Mouse (Mus musculus): ENCODE results near the gene Mindy4.

Gene Mindy4

DNA sequence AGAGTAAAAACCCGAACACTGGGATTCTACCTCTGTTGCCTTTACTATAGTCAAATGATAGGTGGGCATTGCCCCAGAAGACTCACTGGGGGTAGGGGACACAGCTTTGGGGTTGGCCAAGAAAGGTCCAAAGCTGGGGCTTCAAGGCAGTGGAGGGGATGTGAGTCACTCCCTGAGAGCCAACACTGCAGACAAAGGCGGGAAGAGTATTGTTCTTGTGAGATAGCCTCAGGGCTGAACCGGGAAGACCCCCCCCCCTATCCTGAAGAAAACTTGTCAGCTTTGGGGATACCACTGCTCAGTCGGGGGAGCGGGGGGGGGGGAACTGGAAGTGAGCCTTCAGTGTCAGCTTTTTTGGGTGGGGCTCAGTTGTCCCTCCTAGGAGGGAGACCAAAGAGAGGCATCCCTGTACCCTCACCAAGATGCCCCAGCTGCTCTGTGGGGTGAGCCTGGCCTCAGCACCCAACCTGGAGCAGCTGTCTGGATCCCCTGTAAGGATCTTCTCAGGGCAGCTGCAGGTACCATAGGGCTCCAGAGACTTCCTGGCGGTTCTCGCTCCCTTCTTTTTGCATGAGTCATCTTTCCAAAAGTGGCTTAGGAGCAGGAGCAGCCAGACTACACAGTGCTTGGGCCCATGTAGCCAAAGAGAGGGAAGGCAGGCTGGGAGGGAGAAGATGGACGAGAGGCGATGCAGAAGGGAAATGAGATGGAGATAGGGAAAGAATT lies 141.3 kb downstream of the Mindy4 start:
- no peak for DNase-seq

DNA sequence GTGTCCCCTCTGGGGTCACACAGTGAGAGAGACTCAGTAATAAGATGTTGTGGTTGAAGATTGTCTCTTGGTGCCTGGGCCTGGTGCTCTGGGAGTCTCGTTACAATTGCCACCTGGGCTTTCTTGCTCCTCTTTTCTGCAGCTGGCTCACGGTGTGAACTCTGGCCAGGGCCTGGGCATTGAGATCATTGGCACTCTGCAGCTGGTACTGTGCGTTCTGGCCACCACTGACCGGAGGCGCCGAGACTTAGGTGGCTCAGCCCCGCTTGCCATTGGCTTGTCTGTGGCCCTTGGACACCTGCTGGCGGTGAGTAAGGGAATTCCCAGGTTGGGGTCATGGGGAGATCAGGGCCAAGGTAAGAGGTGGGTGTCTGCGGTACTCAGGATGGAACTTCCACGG lies 142.1 kb downstream of the Mindy4 start:
- peak in 1 of 2 experiments; percentile 55 for DNase-seq

DNA sequence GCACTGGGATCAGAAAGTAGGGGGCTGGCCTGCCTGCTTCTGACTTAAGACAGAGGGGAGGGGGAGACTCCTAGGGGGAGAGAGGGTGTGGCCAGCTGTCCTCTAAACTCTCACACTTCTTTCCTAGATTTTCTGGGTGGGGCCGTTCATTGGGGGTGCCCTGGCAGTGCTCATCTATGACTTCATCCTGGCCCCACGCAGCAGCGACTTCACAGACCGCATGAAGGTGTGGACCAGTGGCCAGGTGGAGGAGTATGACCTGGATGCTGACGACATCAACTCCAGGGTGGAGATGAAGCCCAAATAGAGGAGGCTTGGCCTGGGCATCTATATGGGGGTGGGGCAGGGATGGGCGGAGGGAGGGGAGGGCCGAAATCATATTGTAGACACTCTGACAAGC lies 143.3 kb downstream of the Mindy4 start:
- no peak for DNase-seq

DNA sequence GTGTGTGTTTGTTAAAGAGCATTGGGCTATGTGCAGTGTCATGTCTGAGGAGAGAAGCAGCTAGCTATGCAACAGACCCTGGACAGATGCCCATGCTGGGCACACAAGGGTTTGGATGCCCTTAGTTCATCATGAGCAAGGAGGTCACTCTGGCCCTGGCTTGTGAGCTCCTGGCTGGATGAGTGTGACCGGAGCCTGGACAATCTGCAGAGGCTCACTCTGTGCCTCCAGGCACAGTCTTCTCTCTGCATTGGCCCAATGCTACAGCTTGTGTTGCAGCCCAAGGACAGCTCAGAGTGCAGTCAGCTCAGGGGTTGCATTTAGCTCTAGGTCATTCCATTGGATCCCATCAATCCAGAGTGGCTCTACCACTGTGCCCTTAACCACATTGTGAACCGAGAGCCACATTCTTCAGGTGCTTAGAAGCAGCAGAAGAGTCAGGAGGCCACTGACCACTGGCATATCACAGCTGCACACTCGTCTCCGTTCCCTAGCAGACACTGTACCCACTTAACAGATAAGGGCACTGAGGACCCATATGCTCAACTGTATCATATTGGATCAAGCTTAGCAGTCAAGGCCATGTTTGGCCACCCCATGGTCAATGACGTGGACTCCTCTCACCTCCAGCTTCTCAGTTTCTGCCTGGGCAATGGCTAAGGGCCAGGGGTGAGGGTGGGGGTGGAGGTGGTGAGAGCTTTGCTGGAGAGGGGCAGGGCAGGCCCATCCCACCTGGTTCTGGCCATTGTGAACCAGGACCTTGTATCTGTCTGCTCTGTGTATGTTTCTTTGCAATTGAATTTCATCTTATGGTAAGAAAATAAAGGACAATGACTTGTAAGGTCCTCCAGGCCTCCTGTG lies 144.8 kb downstream of the Mindy4 start:
- no peak for DNase-seq

DNA sequence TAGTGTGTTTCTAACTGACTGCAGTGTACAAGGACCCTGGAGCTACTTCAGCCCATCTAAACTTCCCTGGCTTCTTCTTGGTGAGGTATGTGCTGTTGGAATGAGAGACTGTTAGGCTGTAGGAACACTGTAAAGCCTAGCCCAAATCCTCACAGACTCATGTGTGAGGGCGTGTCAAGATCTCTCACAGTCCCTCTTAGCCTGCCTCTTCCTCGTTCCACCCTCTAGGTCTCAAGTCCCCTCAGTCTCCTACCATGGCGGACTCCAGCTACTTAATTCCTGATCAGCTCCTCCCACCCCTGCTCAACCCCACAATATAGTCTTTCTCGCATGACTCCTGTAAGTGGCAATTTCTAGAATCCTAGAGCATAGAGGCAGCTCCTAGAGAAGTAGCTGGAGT lies 146.0 kb downstream of the Mindy4 start:
- DNase-seq: no peak

DNA sequence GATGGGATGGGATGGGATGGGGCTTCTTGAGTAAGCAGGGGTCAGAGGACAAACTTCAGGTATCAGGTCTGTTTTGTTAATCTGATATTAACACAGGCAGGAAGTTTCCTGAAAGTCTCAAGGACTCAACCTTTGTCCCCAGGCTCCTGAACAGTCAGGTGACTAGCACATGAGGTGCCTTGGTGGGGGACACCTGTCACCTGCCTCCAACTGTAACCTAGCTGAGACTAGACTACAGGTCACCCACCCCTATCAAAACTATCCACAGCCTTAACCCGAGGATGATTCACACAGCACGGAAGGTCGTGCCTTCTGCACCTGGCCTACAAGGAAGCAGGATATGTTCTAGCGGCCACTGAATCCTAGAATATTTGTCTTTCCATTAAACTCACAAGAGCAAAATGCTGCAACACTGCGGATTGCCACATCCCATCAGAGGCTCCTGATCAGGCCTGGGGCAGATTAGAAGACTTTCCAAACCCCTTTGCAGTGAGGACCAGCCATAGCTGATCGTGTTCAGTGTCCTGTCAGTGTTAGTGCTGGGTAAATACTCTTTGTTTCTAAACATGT lies 147.3 kb downstream of the Mindy4 start:
- no peak for DNase-seq

DNA sequence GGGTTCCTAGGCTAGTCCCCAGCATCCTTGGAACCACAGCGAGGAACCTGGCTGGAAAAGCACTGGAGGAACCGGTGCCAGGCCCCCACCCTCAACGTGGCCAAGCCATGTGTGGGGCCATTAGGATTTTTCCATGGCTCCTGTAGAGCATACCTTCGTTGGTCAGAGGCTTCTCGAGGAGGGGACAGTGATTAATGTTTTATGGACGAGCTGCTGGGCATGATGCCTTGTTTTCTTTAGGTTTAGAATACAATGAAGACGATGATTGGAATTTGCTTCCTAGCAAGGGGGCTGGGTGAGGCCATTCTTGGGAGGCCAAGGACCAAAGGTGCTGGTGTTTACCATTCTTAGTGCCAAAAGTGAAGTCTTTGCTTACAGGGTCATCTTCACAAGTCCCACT lies 148.5 kb downstream of the Mindy4 start:
- peak; percentile 32 to 53 for DNase-seq

DNA sequence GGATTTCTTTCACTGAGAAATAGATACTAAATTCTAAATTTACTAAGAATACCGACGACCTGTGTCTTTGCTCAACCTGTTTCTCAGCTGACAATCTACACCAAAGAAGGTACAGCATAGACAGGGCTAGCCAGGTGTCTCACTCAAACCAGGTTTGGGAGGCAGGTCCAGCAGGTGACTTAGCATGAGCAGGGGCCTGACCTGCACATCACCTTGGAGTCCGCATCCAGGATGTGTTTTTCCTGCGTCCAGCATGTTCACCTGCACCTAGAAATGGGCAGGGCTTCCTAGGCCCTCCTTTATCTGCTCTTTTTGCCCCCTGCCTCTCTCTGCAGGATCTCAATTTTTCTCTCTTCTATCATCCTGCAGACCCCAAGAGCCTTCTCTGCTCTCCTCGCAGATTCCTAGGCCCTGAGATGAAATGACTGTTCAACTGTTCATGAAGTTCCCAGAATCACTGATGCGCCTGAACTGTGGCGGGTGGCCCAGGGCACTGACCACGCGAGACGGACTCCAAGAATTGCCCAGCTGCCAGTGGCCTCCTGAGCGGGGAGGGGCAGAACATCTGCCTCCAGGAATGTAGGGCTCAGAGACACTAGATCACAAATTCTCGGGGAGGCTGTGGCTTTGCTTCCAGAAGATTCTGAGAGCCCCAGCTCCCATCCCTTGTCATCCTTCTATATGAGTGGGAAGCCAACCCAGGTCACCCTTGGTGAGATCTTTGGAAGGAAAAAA lies 150.7 kb downstream of the Mindy4 start:
- no peak for DNase-seq

DNA sequence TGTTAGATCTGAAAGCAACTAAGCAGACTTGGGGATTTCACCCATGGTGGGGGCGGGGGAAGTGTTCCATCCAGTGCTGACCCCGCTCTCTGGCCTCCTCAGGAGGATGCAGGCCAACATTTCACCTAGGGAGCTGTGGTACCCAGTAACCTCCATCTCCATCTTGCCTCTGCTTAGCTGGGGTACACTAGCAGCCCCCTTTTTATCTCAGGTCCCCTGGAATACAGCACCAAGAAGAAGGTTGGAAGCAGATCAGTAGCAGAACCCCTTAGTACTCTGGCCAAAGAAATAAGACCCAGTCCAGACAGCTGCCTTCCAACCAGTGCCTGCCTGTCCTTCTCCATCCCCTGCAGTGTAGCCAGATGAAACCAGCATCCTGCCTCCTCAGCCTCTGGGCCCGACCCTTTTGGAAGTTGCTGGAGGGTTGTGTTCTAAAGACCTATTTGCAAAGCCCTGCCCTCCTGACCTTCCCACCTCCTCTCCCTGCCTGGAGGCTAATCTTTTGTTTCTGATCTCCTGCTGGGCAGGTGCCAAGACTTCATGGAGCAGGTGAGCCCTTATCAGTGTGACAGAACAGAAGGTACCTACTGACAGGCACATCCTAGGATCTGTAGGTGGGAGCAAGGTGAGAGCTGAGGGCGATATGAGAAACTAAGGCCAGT lies 151.4 kb downstream of the Mindy4 start:
- no peak for DNase-seq

DNA sequence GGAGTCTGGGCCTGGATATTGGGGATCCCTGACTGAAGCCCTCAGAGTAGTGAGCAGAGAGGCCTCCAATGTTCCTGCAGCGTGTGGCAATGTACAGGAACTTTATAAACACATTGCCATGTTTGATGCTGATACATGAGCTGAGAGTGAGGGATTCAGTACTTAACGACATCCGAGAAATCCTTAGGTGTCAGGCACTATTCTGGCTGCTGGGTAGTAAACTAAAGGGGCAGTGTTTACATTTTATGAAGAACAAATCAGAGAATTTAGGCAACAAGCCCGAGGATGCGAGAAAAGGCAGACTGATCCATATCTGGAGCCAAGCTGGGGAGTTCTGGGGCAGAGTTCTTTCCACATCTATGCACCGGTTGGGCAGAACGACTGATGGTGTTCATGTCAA lies 152.4 kb downstream of the Mindy4 start:
- DNase-seq: no peak

DNA sequence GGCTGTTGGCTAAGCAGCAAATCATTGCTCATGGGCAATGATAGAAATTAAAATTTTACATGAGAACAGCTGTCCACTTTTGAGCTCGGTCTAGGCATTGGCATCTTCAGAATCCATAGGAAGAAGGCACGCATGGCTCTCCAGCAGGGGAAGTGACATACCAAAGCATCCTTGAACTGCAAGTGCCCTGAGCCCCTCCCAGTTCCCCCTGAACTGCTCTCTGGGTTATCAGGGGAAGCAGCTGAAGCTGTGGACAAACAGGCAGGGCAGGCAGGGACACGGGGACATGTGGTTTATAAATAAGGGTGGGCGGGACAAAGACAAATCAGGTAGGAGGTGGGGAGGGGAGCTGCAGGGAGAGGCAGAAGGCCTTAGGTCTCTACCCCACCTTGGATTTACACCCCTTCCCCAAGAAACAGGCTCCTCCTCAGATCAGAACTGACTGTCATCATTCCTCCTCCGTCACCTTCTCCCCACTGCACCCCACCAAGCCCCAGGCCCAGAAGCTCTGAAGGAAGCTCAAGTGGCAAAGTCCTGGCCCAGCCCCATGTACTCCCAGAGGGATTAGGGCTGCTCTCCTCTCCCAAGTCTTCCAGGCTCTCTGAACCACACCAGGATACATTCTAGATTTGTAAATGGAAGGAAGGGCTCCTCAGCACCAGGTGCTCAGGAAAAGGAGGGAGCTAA lies 153.0 kb downstream of the Mindy4 start:
- no peak for DNase-seq

DNA sequence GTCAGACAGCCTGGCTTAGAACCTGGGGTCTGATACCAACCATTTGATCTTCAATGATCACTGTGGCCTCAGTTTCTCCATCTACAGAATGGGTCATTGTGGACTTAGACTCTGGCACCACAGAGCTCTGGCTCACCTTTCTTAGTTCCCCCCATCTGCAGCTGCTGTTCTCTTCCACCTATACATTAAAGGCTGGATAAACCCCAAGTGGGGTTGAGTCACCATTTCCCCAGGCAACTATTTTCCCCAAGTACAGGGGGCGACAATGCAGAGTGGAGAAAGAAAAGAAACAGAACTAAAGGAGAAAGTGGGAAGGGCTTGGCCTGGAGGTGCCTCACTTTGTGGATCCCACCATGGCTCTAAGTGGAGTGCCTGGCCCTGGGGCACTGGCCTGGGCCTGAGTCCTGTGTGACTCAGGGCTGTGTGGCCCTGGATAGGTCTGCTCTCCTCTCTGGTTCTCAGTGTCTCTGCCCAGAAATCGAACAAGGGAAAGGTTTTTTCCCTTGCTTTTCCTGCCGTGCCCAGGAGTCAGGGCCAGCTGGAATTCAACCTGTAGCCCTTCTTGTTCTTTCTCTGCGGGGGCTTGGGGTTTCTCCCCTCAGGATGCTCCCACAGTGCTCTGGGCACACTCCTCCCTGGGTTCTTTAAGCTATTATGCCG lies 153.9 kb downstream of the Mindy4 start:
- no peak for DNase-seq

DNA sequence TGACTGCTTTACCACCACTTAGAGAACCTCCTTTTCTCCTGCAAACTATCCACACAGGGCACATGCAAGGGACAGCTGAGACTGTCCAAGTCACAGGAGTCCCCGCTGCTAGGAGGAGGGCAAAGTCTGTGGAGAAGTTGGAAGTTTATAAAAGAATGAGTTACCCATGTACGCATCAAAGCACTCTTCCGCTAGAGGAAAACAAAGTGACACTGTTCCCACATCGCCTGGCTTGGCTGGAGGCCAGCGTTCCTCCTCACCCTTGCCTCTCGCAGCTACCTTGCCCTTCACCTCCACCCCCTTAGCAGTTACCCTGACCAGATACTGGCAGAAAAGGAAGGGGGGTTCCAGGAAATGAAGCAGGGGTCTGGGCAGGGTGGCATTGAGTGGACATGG lies 154.5 kb downstream of the Mindy4 start:
- peak; percentile 87 to 91 for DNase-seq

DNA sequence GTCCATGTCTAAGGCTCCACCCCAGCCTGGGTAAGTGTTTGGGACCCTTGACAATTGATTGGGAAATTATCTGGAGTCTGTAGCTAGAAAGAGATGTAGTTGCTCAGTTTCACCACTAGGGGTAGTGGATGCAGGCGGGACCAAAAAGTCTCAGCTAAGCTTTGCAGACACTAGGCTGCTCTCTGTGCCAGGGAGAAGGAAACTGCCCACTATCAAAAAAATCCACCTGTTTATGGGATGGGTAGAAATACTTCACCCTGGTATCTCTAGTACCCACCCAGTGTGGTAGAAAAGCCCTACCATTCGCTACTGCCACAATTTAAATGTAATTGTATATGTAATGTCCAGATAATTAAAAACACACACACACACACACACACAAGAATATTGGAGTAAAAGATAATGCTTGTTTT lies 155.6 kb downstream of the Mindy4 start:
- DNase-seq: no peak

DNA sequence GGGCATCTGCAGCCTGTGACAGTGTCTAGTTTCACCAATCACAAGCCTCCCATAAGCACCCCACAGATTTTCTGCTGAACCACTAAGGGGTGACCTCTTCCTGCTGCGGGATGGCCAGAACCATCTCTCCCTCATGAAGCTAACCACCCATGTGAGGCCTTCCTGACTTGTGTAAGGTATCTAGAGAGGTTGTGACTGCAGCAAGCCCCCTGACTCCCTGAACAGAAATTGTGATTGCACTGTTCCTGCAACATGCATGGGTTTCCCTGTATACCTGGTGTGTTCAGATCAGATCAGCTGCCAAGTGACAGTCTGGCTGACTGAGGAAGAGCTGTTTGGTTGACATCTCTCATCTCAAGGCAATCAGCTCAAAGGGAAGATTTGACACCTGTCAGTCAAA lies 159.5 kb downstream of the Mindy4 start:
- DNase-seq: no peak

DNA sequence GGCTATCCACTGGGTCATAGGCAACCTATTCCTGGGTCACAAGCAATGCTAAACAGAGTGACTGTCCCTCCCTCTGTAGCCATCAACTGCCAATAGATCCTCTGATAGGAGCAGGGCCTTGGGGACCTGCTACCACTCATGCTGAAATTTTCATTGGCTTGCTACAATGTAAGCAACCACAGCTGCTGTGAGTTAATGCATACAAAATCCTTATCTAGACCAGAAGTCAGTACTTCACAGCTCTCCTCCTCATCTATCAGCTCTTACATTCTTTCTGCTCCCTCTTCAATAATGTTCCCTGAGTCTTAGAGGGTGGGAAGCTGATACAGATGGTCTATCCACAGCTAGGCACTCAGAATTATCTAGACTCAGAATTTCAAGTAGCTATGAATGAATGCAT lies 163.9 kb downstream of the Mindy4 start:
- no peak for DNase-seq
